Mouse (Mus musculus): ENCODE measurements around the gene Lama4. TPM values are rescaled to one million over a fixed set of nuclear protein-coding genes. Genes with fewer than 3 reads are reported as not detected.

Gene Lama4
- total and polyA plus RNA-seq, 2 experiments from 2014 or later, result 16.7 to 19.9 TPM

GRCm38 (mm10) chr10:38993632-38994424 is 28.5 kb downstream of the Lama4 start:
- Histone ChIP-seq H3K36me3 (ENCODE audit: insufficient read depth, low read length) (no peaks in the 10 kb centered on the region), H3K27ac (no peak overlapping the region), H3K9me3 (ENCODE audit: low read length) (no peaks in the 10 kb centered on the region), H3K27me3 (ENCODE audit: insufficient read depth, low read length) (no peaks in the 10 kb centered on the region), H3K4me3 (ENCODE audit: low read length) (no peak overlapping the region), H3K9ac (replicated peaks; ENCODE audit: low read length) (no peak overlapping the region), H3K4me2 (ENCODE audit: low read depth, low read length) (no peak overlapping the region), H3K4me1 (ENCODE audit: insufficient read depth, low read length) (no peaks in the 10 kb centered on the region)
- no peak for TF ChIP-seq CTCF (IDR thresholded peaks at IDR 0.05; ENCODE audit: low read depth)
- DNase-seq (ENCODE audit: low spot score) (no peak), ATAC-seq (no peak)
- WGBS, result 68% methylated on average over 2 of the region's 2 CpGs

GRCm38 (mm10) chr10:38994719-38995450 is 29.6 kb downstream of the Lama4 start:
- Histone ChIP-seq H3K4me2 (ENCODE audit: low read depth, low read length) (no peak overlapping the region), H3K36me3 (ENCODE audit: insufficient read depth, low read length) (no peaks in the 10 kb centered on the region), H3K4me1 (ENCODE audit: insufficient read depth, low read length) (no peaks in the 10 kb centered on the region), H3K9me3 (ENCODE audit: low read length) (no peaks in the 10 kb centered on the region), H3K9ac (replicated peaks; ENCODE audit: low read length) (no peak overlapping the region), H3K4me3 (ENCODE audit: low read length) (no peak overlapping the region), H3K27ac (no peak overlapping the region), H3K27me3 (ENCODE audit: insufficient read depth, low read length) (no peaks in the 10 kb centered on the region)
- TF ChIP-seq CTCF (IDR thresholded peaks at IDR 0.05; ENCODE audit: low read depth), result no peak
- ATAC-seq (no peak), DNase-seq (ENCODE audit: low spot score) (no peak)
- WGBS, result 83% methylated on average over 9 of the region's 9 CpGs

DNA sequence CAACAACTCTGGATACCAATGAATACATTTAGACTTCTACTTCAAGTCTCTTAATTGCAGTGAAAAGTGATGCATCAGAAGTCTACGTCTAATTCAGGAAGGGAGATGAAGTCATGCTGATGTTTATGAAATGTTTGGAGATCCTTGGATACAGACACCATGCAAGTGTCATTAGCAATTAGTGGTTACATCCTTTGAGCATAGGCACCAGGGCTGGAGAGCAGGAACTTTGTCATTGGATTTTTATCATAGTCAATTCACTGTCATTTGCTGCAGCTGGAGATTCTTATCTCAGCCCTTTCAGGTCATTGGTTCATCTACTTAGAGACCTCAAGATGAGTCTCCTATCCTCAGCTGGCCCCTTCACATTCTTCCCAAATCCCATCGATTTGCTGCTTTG is 30.6 kb downstream of the Lama4 start:
- no peaks in the 10 kb centered on the region for H3K4me1 ChIP-seq (ENCODE audit: insufficient read depth, low read length)
- ATAC-seq, result no peak
- 89% methylated on average over 2 of the region's 2 CpGs for WGBS
- no peak overlapping the region for H3K9ac ChIP-seq (replicated peaks; ENCODE audit: low read length)
- H3K36me3 ChIP-seq (ENCODE audit: insufficient read depth, low read length), result no peaks in the 10 kb centered on the region
- no peaks in the 10 kb centered on the region for H3K27me3 ChIP-seq (ENCODE audit: insufficient read depth, low read length)
- no peak overlapping the region for H3K4me2 ChIP-seq (ENCODE audit: low read depth, low read length)
- no peak for DNase-seq (ENCODE audit: low spot score)
- H3K4me3 ChIP-seq (ENCODE audit: low read length), result no peak overlapping the region
- no peaks in the 10 kb centered on the region for H3K9me3 ChIP-seq (ENCODE audit: low read length)
- TF ChIP-seq CTCF (IDR thresholded peaks at IDR 0.05; ENCODE audit: low read depth), result no peak
- no peak overlapping the region for H3K27ac ChIP-seq

- DNase-seq (ENCODE audit: low spot score), result no peak
- Histone ChIP-seq H3K4me1 (ENCODE audit: insufficient read depth, low read length) (no peaks in the 10 kb centered on the region), H3K4me2 (ENCODE audit: low read depth, low read length) (no peak overlapping the region), H3K9ac (replicated peaks; ENCODE audit: low read length) (no peak overlapping the region), H3K9me3 (ENCODE audit: low read length) (no peaks in the 10 kb centered on the region), H3K36me3 (ENCODE audit: insufficient read depth, low read length) (no peaks in the 10 kb centered on the region), H3K4me3 (ENCODE audit: low read length) (no peak overlapping the region), H3K27me3 (ENCODE audit: insufficient read depth, low read length) (no peaks in the 10 kb centered on the region), H3K27ac (no peak overlapping the region)
- 84% methylated on average over 4 of the region's 4 CpGs for WGBS
- ATAC-seq, result no peak
- TF ChIP-seq CTCF (IDR thresholded peaks at IDR 0.05; ENCODE audit: low read depth), result no peak
Measured at GRCm38 (mm10) chr10:39000951-39001350, 35.6 kb downstream of the Lama4 start.

GRCm38 (mm10) chr10:39002521-39002920 is 37.2 kb downstream of the Lama4 start:
- H3K9me3 ChIP-seq (ENCODE audit: low read length), result no peaks in the 10 kb centered on the region
- DNase-seq (ENCODE audit: low spot score) (no peak), ATAC-seq (no peak)
- no peak overlapping the region for H3K4me2 ChIP-seq (ENCODE audit: low read depth, low read length)
- H3K27me3 ChIP-seq (ENCODE audit: insufficient read depth, low read length), result no peaks in the 10 kb centered on the region
- H3K9ac ChIP-seq (replicated peaks; ENCODE audit: low read length), result no peak overlapping the region
- H3K27ac ChIP-seq, result no peak overlapping the region
- 70% methylated on average over 2 of the region's 2 CpGs for WGBS
- no peaks in the 10 kb centered on the region for H3K36me3 ChIP-seq (ENCODE audit: insufficient read depth, low read length)
- H3K4me3 ChIP-seq (ENCODE audit: low read length), result no peak overlapping the region
- no peaks in the 10 kb centered on the region for H3K4me1 ChIP-seq (ENCODE audit: insufficient read depth, low read length)
- TF ChIP-seq CTCF (IDR thresholded peaks at IDR 0.05; ENCODE audit: low read depth), result no peak

DNA sequence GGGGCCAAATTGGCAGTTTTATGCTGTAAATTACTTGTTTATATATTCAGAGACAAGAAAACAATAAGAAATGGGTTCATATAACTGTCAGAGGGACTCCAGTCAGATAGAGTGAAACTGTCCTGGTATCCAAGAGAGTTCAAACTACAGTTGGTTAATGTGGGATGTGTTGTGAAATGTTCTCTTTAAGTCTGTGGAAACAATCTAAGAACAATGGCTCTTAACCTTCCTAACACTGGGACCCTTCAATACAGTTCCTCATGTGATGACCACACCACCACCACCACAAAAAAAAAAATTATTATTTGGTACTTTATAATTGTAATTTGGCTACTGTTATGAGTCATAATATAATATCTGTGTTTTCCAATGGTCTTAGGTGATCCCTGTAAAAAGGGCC is 38.2 kb downstream of the Lama4 start:
- TF ChIP-seq CTCF (IDR thresholded peaks at IDR 0.05; ENCODE audit: low read depth), result no peak
- Histone ChIP-seq H3K9me3 (ENCODE audit: low read length) (no peaks in the 10 kb centered on the region), H3K9ac (replicated peaks; ENCODE audit: low read length) (no peak overlapping the region), H3K27me3 (ENCODE audit: insufficient read depth, low read length) (no peaks in the 10 kb centered on the region), H3K4me2 (ENCODE audit: low read depth, low read length) (no peak overlapping the region), H3K4me3 (ENCODE audit: low read length) (no peak overlapping the region), H3K4me1 (ENCODE audit: insufficient read depth, low read length) (no peaks in the 10 kb centered on the region), H3K36me3 (ENCODE audit: insufficient read depth, low read length) (no peaks in the 10 kb centered on the region), H3K27ac (no peak overlapping the region)
- ATAC-seq, result no peak
- no peak for DNase-seq (ENCODE audit: low spot score)

DNA sequence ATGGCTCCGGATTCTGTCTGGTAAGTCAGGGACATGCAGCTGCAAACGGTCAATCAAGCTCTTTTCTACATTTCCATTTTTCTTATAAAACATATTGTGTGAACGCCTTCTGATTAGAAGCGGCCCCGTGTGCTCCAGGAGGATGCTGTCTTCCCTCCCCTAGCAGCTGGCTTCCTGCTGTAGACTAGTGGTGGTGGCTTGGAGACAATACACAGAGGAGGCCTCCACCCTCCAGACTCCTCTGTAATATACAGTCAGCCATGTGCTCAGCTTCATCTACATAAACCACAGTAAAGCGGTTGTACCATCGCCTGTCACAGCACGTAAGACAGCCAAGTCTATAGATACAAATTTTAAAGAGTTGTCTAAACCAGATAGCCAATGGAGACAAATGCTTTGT is 40.2 kb downstream of the Lama4 start:
- Histone ChIP-seq H3K27me3 (ENCODE audit: insufficient read depth, low read length) (no peaks in the 10 kb centered on the region), H3K9ac (replicated peaks; ENCODE audit: low read length) (no peak overlapping the region), H3K36me3 (ENCODE audit: insufficient read depth, low read length) (no peaks in the 10 kb centered on the region), H3K4me2 (ENCODE audit: low read depth, low read length) (no peak overlapping the region), H3K4me1 (ENCODE audit: insufficient read depth, low read length) (no peaks in the 10 kb centered on the region), H3K4me3 (ENCODE audit: low read length) (no peak overlapping the region), H3K9me3 (ENCODE audit: low read length) (no peaks in the 10 kb centered on the region), H3K27ac (no peak overlapping the region)
- ATAC-seq (0 out of 2 replicates have a peak, but pooled peaks have one; percentile 49), DNase-seq (ENCODE audit: low spot score) (no peak)
- 76% methylated on average over 8 of the region's 8 CpGs for WGBS
- no peak for TF ChIP-seq CTCF (IDR thresholded peaks at IDR 0.05; ENCODE audit: low read depth)
